Mouse (Mus musculus) heart, embryonic 16.5 days (tissue): ENCODE data around the gene Ccdc77. TPM values are rescaled to one million over a fixed set of nuclear protein-coding genes. Genes with fewer than 3 reads are reported as not detected.
"Not testable (repeated sequence)": the region's sequence is repeated elsewhere in the genome, so short reads cannot be mapped to it uniquely, and the experiment has no call there.

ENCODE experiments used
- ATAC-seq: fragments of 200-750 bp; cut with Nextera tagmentation; replicated peaks from 2 replicates; pipeline ENCODE4 v1.8.0; 2017; ENCODE audit warnings: moderate number of reproducible peaks; ENCODE audit not compliant: insufficient read depth, low FRiP score; ENCODE audit errors: extremely low read depth
- H3K27ac ChIP-seq: fragments of 300-500 bp; sonication (generic); 2 replicates; pipeline ENCODE4 v1.5.1; 2014; ENCODE audit warnings: mild to moderate bottlenecking, low read length, control low read depth, moderate library complexity
- H3K27me3 ChIP-seq: fragments of 300-500 bp; sonication (generic); 2 replicates; pipeline ENCODE4 v1.6.1; 2014; ENCODE audit warnings: low read length, mixed read lengths; ENCODE audit not compliant: control insufficient read depth, insufficient read depth
- H3K36me3 ChIP-seq: fragments of 300-500 bp; sonication (generic); 2 replicates; pipeline ENCODE4 v1.6.1; 2014; ENCODE audit not compliant: control insufficient read depth, insufficient read depth
- H3K4me1 ChIP-seq: fragments of 300-500 bp; sonication (generic); 2 replicates; pipeline ENCODE4 v1.6.1; 2014; ENCODE audit warnings: low read length, mixed read lengths; ENCODE audit not compliant: control insufficient read depth, insufficient read depth
- H3K4me2 ChIP-seq: fragments of 300-500 bp; sonication (generic); 2 replicates; pipeline ENCODE4 v1.6.1; 2014; ENCODE audit warnings: low read depth, mild to moderate bottlenecking, control low read depth, low read length
- H3K4me3 ChIP-seq: fragments of 300-500 bp; sonication (generic); 2 replicates; pipeline ENCODE4 v1.5.1; 2014; ENCODE audit warnings: mild to moderate bottlenecking, control low read depth, low read length
- H3K9ac ChIP-seq: fragments of 300-500 bp; sonication (generic); 2 replicates; pipeline ENCODE4 v1.6.1; 2014; ENCODE audit warnings: low read length, control low read depth
- H3K9me3 ChIP-seq: fragments of 300-500 bp; sonication (generic); replicated peaks from 2 replicates; pipeline ENCODE4 v1.6.1; 2016; ENCODE audit warnings: low read length; ENCODE audit not compliant: control insufficient read depth
- WGBS: fragments of 180-500 bp; shearing (Covaris S2); extraction: QIAGEN DNeasy Blood & Tissue Kit; methylation state at CpG from one replicate; pipeline ENCODE4 v1.1.7; 2014; 5-methylcytosine and 5-hydroxymethylcytosine counted together
- polyA plus RNA-seq: library from polyadenylated mRNA; unstranded; fragments of >200 nt; fragmentation: Nextera tagmentation; extraction: Ambion mirVana; gene quantifications from 2 replicates; pipeline ENCODE4 v1.2.1, GENCODE M21; 2015

Gene Ccdc77
- polyA plus RNA-seq, 1 experiment from 2014 or later, result 21.0 TPM

- not testable (repeated sequence) for H3K4me1 ChIP-seq, H3K4me2 ChIP-seq, H3K9me3 ChIP-seq, H3K4me3 ChIP-seq, ATAC-seq, H3K27ac ChIP-seq, H3K36me3 ChIP-seq, H3K9ac ChIP-seq
- 92% methylated on average over 2 of the region's 2 CpGs for WGBS
- peaks cover 15% of the 10 kb centered on the region for H3K27me3 ChIP-seq
These were observed 67.6 kb downstream of the Ccdc77 start for GRCm38 (mm10) chr6:120296589-120296988.

GRCm38 (mm10) chr6:120294785-120295133, 69.4 kb downstream of the Ccdc77 start:
- Histone ChIP-seq H3K9ac (peak overlapping the region; percentile 61), H3K27me3 (peaks cover 15% of the 10 kb centered on the region), H3K27ac (no peak overlapping the region), H3K4me1 (peaks cover 3% of the 10 kb centered on the region), H3K4me3 (peak overlapping the region; percentile 64), H3K4me2 (peak overlapping the region; percentile 84), H3K9me3 (no peaks in the 10 kb centered on the region), H3K36me3 (no peaks in the 10 kb centered on the region)
- 3% methylated on average over 16 of the region's 16 CpGs for WGBS
- ATAC-seq, result no peak

GRCm38 (mm10) chr6:120294056-120294784, 70.0 kb downstream of the Ccdc77 start, which contains the start of the genes D330020A13Rik and B4galnt3:
D330020A13Rik (plus strand) TSS chr6:120294364.
B4galnt3 (minus strand) TSS chr6:120294559.
- Histone ChIP-seq H3K27me3 (peaks cover 15% of the 10 kb centered on the region), H3K4me2 (peak within 1 kb of the TSS; percentile 84), H3K27ac (no peak within 1 kb of the TSS), H3K9ac (peak within 1 kb of the TSS; percentile 61), H3K4me3 (peak within 1 kb of the TSS; percentile 64), H3K9me3 (no peaks in the 10 kb centered on the region), H3K36me3 (no peaks in the 10 kb centered on the region), H3K4me1 (peaks cover 3% of the 10 kb centered on the region)
- WGBS, result under 1% methylated on average over 77 of the region's 79 CpGs
- peak; percentile 70 for ATAC-seq

- Histone ChIP-seq H3K27me3 (peaks cover 15% of the 10 kb centered on the region), H3K9me3 (no peaks in the 10 kb centered on the region), H3K4me3 (no peak overlapping the region), H3K4me1 (peaks cover 3% of the 10 kb centered on the region), H3K9ac (no peak overlapping the region), H3K27ac (no peak overlapping the region), H3K36me3 (no peaks in the 10 kb centered on the region), H3K4me2 (no peak overlapping the region)
- 61% methylated on average over 7 of the region's 7 CpGs for WGBS
- no peak for ATAC-seq
These were observed 72.7 kb downstream of the Ccdc77 start for GRCm38 (mm10) chr6:120291396-120292009.

GRCm38 (mm10) chr6:120289430-120289829, 74.7 kb downstream of the Ccdc77 start:
- H3K27ac ChIP-seq, result no peak overlapping the region
- H3K9ac ChIP-seq, result no peak overlapping the region
- 84% methylated on average over 4 of the region's 4 CpGs for WGBS
- H3K9me3 ChIP-seq, result no peaks in the 10 kb centered on the region
- H3K4me2 ChIP-seq, result no peak overlapping the region
- ATAC-seq, result no peak
- no peaks in the 10 kb centered on the region for H3K4me1 ChIP-seq
- no peaks in the 10 kb centered on the region for H3K36me3 ChIP-seq
- peaks cover 7% of the 10 kb centered on the region for H3K27me3 ChIP-seq
- H3K4me3 ChIP-seq, result no peak overlapping the region

GRCm38 (mm10) chr6:120288541-120288940, 75.6 kb downstream of the Ccdc77 start:
- no peak for ATAC-seq
- H3K27me3 ChIP-seq, result peaks cover 7% of the 10 kb centered on the region
- no peak overlapping the region for H3K4me3 ChIP-seq
- H3K4me2 ChIP-seq, result no peak overlapping the region
- 36% methylated on average over 7 of the region's 7 CpGs for WGBS
- H3K4me1 ChIP-seq, result no peaks in the 10 kb centered on the region
- H3K27ac ChIP-seq, result no peak overlapping the region
- H3K9me3 ChIP-seq, result no peaks in the 10 kb centered on the region
- no peaks in the 10 kb centered on the region for H3K36me3 ChIP-seq
- no peak overlapping the region for H3K9ac ChIP-seq

GRCm38 (mm10) chr6:120287279-120287678, 76.9 kb downstream of the Ccdc77 start:
- no peaks in the 10 kb centered on the region for H3K36me3 ChIP-seq
- no peak overlapping the region for H3K4me2 ChIP-seq
- 83% methylated on average over 9 of the region's 9 CpGs for WGBS
- no peaks in the 10 kb centered on the region for H3K4me1 ChIP-seq
- ATAC-seq, result no peak
- no peak overlapping the region for H3K9ac ChIP-seq
- no peaks in the 10 kb centered on the region; the same call in 1 of the 2 replicates for H3K27me3 ChIP-seq
- H3K4me3 ChIP-seq, result no peak overlapping the region
- H3K9me3 ChIP-seq, result no peaks in the 10 kb centered on the region
- H3K27ac ChIP-seq, result no peak overlapping the region

GRCm38 (mm10) chr6:120276874-120277449, 87.2 kb downstream of the Ccdc77 start:
- ATAC-seq, result no peak
- WGBS, result 70% methylated on average over 7 of the region's 7 CpGs

GRCm38 (mm10) chr6:120275301-120275700, 88.9 kb downstream of the Ccdc77 start:
- H3K27ac ChIP-seq, result peak overlapping the region; percentile 80
- H3K36me3 ChIP-seq, result no peaks in the 10 kb centered on the region
- H3K27me3 ChIP-seq, result no peaks in the 10 kb centered on the region
- no peaks in the 10 kb centered on the region for H3K9me3 ChIP-seq
- H3K4me2 ChIP-seq, result no peak overlapping the region
- peaks cover 29% of the 10 kb centered on the region for H3K4me1 ChIP-seq
- no peak overlapping the region for H3K4me3 ChIP-seq
- WGBS, result 24% methylated on average over 6 of the region's 6 CpGs
- H3K9ac ChIP-seq, result peak overlapping the region; percentile 24
- ATAC-seq, result peak; percentile 44; the same call in 1 of the 2 replicates

More at GRCm38 (mm10) chr6:120276874-120277449, 87.2 kb downstream of the Ccdc77 start:
- peaks cover 29% of the 10 kb centered on the region for H3K4me1 ChIP-seq
- no peaks in the 10 kb centered on the region for H3K27me3 ChIP-seq
- H3K4me2 ChIP-seq, result no peak overlapping the region
- no peak overlapping the region for H3K9ac ChIP-seq
- no peaks in the 10 kb centered on the region for H3K9me3 ChIP-seq
- H3K27ac ChIP-seq, result no peak overlapping the region
- no peaks in the 10 kb centered on the region for H3K36me3 ChIP-seq
- H3K4me3 ChIP-seq, result no peak overlapping the region
